Mouse (Mus musculus): Measurements from ENCODE around the gene Arsa. TPM values are rescaled to one million over a fixed set of nuclear protein-coding genes. Genes with fewer than 3 reads are reported as not detected.

Arsa gene
- polyA plus RNA-seq, 1 experiment from 2014 or later, result 12.1 TPM

DNA sequence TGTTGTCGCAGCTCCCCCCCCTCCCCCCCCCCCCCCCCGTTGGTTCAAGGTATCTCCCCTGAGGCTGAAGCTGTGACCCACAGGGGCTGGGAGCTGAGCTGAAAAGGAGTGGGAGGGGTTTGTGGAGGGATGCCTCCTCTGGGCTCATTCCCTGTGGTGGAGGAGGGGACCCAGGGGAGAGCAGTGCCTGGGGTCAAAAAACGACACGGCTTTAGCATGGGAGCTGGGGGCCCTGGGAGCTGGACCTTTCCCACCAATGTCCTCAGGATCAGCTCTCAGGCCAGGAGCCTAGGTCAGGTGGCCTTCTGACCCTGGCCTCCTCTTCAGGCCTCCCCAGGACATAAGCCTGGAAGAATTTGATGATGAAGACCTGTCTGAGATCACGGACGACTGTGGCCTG lies 22.4 kb downstream of the Arsa start:
- peaks cover 21% of the 10 kb centered on the region for H3K27me3 ChIP-seq (ENCODE audit: control insufficient read depth, insufficient read depth, low read length)
- H3K36me3 ChIP-seq (ENCODE audit: control insufficient read depth, insufficient read depth, low read length), result no peaks in the 10 kb centered on the region
- H3K4me3 ChIP-seq (ENCODE audit: low read length), result no peak overlapping the region
- peaks cover 9% of the 10 kb centered on the region; the same call in 1 of the 2 replicates for H3K4me1 ChIP-seq (ENCODE audit: control insufficient read depth, insufficient read depth, low read length)
- H3K9me3 ChIP-seq (ENCODE audit: control insufficient read depth, low read length), result no peaks in the 10 kb centered on the region
- no peak overlapping the region for H3K9ac ChIP-seq (ENCODE audit: low read depth, low read length)
- WGBS, result 24% methylated on average over 4 of the region's 6 CpGs
- no peak for ATAC-seq (ENCODE audit: low FRiP score, low TSS enrichment)
- no peak overlapping the region for H3K4me2 ChIP-seq (replicated peaks; ENCODE audit: low read depth, low read length)
- H3K27ac ChIP-seq (ENCODE audit: low read depth, low read length), result no peak overlapping the region

GRCm38 (mm10) chr15:89453865-89454478 lies 23.3 kb downstream of the Arsa start, which contains the start of gene Mapk8ip2:
Gene Mapk8ip2 (plus strand): TSS chr15:89453913.
- ATAC-seq (ENCODE audit: low FRiP score, low TSS enrichment), result peak; percentile 40
- Histone ChIP-seq H3K4me2 (replicated peaks; ENCODE audit: low read depth, low read length) (peak within 1 kb of the TSS; percentile 93), H3K27me3 (ENCODE audit: control insufficient read depth, insufficient read depth, low read length) (peaks cover 21% of the 10 kb centered on the region), H3K4me1 (ENCODE audit: control insufficient read depth, insufficient read depth, low read length) (peaks cover 9% of the 10 kb centered on the region; the same call in 1 of the 2 replicates), H3K9ac (ENCODE audit: low read depth, low read length) (peak within 1 kb of the TSS; percentile 20; the same call in 1 of the 2 replicates), H3K27ac (ENCODE audit: low read depth, low read length) (no peak within 1 kb of the TSS), H3K9me3 (ENCODE audit: control insufficient read depth, low read length) (no peaks in the 10 kb centered on the region), H3K36me3 (ENCODE audit: control insufficient read depth, insufficient read depth, low read length) (no peaks in the 10 kb centered on the region), H3K4me3 (ENCODE audit: low read length) (peak within 1 kb of the TSS; percentile 50)
- under 1% methylated on average over 53 of the region's 53 CpGs for WGBS

DNA sequence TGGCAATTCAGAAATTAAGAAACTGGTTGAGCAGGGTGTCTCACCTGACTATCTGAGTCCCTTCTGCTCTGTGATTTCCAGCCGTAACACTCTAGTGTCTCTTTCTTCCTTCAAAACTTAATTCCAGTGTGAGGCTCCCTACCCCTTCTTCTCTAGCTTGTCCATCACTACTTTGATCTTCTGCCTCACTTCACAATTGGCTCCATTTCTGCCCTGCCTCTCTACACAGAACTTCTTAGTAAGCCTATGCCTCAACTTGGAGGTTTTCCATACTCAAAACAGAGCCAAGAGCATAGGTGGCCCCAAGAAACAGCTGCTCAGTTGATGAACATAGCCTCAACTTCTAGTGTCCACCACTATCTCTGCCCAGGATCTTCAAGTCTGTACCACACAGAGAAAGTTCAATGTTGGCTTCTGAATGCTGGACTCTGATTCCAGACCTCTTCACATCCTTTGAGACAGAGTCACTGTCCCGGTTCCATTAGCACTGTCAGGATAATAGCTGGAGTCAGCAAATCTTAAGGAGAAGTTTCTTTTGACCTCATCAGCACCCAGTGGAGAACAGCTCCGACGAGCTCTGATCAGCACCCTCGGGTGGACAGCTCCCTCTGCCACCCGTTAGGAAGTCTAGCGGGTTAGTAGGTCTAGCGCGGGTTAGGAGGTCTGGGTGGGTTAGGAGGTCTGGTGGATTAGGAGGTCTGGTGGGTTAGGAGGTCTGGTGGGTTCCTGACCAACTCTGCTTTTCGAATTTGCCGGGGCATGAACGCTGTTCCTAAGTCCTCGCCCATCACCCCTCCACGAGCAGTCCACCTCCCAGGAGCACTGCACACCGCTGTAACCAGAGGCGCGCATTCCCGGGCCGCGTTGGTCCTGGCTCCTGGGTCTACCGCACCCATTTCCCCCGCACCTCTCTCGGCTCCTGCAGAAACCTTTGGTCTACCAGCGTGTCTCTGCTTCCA lies 24.0 kb downstream of the Arsa start:
- H3K9ac ChIP-seq (ENCODE audit: low read depth, low read length), result no peak overlapping the region
- H3K4me1 ChIP-seq (ENCODE audit: control insufficient read depth, insufficient read depth, low read length), result peaks cover 9% of the 10 kb centered on the region; the same call in 1 of the 2 replicates
- no peaks in the 10 kb centered on the region for H3K9me3 ChIP-seq (ENCODE audit: control insufficient read depth, low read length)
- peaks cover 21% of the 10 kb centered on the region for H3K27me3 ChIP-seq (ENCODE audit: control insufficient read depth, insufficient read depth, low read length)
- 4% methylated on average over 24 of the region's 24 CpGs for WGBS
- H3K27ac ChIP-seq (ENCODE audit: low read depth, low read length), result no peak overlapping the region
- H3K4me3 ChIP-seq (ENCODE audit: low read length), result peak overlapping the region; percentile 50
- H3K36me3 ChIP-seq (ENCODE audit: control insufficient read depth, insufficient read depth, low read length), result no peaks in the 10 kb centered on the region
- H3K4me2 ChIP-seq (replicated peaks; ENCODE audit: low read depth, low read length), result peak overlapping the region; percentile 93
- peak; percentile 80 for ATAC-seq (ENCODE audit: low FRiP score, low TSS enrichment)

DNA sequence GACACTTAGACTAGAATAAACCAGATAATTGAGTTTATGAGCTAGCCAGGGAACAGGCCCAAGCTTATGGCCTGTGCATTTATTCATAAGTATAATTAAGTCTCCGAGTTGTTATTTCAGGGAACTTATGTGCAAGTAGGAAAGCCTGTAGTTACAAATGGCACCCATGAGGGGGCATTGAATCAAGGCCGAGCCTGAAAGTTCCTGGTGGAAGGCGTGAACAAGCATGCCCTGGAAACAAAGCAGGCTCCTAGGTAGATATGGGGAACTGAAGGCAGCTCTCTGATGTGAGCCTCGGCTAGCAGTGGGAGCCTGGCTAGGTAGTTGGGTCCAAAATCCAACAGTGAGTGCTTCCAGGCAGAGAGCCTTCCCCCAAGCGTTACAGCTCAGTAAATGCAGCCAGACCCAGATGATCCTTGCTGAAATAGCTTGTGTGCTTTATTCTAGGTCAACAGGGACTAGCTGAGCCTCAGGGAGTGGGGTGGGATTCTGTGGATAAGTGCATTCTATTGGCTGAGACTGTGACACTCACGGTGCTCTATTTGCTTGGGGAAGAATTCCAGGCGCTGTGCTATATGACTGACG lies 34.6 kb downstream of the Arsa start:
- no peaks in the 10 kb centered on the region for H3K27me3 ChIP-seq (ENCODE audit: control insufficient read depth, insufficient read depth, low read length)
- no peak overlapping the region for H3K4me3 ChIP-seq (ENCODE audit: low read length)
- H3K4me1 ChIP-seq (ENCODE audit: control insufficient read depth, insufficient read depth, low read length), result no peaks in the 10 kb centered on the region
- no peak for ATAC-seq (ENCODE audit: low FRiP score, low TSS enrichment)
- H3K36me3 ChIP-seq (ENCODE audit: control insufficient read depth, insufficient read depth, low read length), result no peaks in the 10 kb centered on the region
- H3K9ac ChIP-seq (ENCODE audit: low read depth, low read length), result no peak overlapping the region
- no peak overlapping the region for H3K27ac ChIP-seq (ENCODE audit: low read depth, low read length)
- no peak overlapping the region for H3K4me2 ChIP-seq (replicated peaks; ENCODE audit: low read depth, low read length)
- 47% methylated on average over 8 of the region's 8 CpGs for WGBS
- no peaks in the 10 kb centered on the region for H3K9me3 ChIP-seq (ENCODE audit: control insufficient read depth, low read length)

- H3K4me3 ChIP-seq (ENCODE audit: low read length), result no peak overlapping the region
- no peaks in the 10 kb centered on the region for H3K9me3 ChIP-seq (ENCODE audit: control insufficient read depth, low read length)
- 84% methylated on average over 5 of the region's 5 CpGs for WGBS
- no peak overlapping the region for H3K4me2 ChIP-seq (replicated peaks; ENCODE audit: low read depth, low read length)
- no peak overlapping the region for H3K27ac ChIP-seq (ENCODE audit: low read depth, low read length)
- no peak for ATAC-seq (ENCODE audit: low FRiP score, low TSS enrichment)
- no peaks in the 10 kb centered on the region for H3K27me3 ChIP-seq (ENCODE audit: control insufficient read depth, insufficient read depth, low read length)
- no peaks in the 10 kb centered on the region for H3K36me3 ChIP-seq (ENCODE audit: control insufficient read depth, insufficient read depth, low read length)
- H3K9ac ChIP-seq (ENCODE audit: low read depth, low read length), result no peak overlapping the region
- no peaks in the 10 kb centered on the region for H3K4me1 ChIP-seq (ENCODE audit: control insufficient read depth, insufficient read depth, low read length)
Observed at GRCm38 (mm10) chr15:89435878-89436277, 41.3 kb downstream of the Arsa start.

- Histone ChIP-seq H3K9me3 (ENCODE audit: control insufficient read depth, low read length) (no peaks in the 10 kb centered on the region), H3K4me3 (ENCODE audit: low read length) (no peak overlapping the region), H3K27me3 (ENCODE audit: control insufficient read depth, insufficient read depth, low read length) (no peaks in the 10 kb centered on the region), H3K4me2 (replicated peaks; ENCODE audit: low read depth, low read length) (no peak overlapping the region), H3K36me3 (ENCODE audit: control insufficient read depth, insufficient read depth, low read length) (no peaks in the 10 kb centered on the region), H3K4me1 (ENCODE audit: control insufficient read depth, insufficient read depth, low read length) (no peaks in the 10 kb centered on the region), H3K27ac (ENCODE audit: low read depth, low read length) (no peak overlapping the region), H3K9ac (ENCODE audit: low read depth, low read length) (no peak overlapping the region)
- WGBS, result 73% methylated on average over 3 of the region's 3 CpGs
- ATAC-seq (ENCODE audit: low FRiP score, low TSS enrichment), result no peak
Observed at GRCm38 (mm10) chr15:89434136-89434535, 43.1 kb downstream of the Arsa start.

DNA sequence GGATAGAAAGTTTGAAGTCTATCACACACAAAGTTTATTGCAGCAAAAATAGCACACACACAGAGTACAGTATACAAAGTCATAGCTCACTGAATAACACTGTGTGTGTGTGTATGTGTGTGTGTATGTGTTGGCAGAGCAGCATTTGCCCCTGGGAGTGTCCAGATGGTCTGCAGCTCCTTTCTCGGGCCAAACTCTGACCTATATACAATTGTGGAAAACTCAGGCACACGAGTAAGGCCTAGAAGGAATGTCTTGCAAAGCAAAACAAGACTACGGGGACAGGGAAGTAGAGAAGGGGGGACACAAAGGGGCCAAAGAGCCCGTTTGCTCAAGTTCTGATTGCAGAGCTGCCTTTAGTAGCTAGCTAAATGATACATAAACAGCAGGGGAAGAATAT lies 44.3 kb downstream of the Arsa start:
- Histone ChIP-seq H3K27ac (ENCODE audit: low read depth, low read length) (no peak overlapping the region), H3K4me2 (replicated peaks; ENCODE audit: low read depth, low read length) (no peak overlapping the region), H3K36me3 (ENCODE audit: control insufficient read depth, insufficient read depth, low read length) (peaks cover 1% of the 10 kb centered on the region; the same call in 1 of the 2 replicates), H3K4me3 (ENCODE audit: low read length) (no peak overlapping the region), H3K9ac (ENCODE audit: low read depth, low read length) (no peak overlapping the region), H3K4me1 (ENCODE audit: control insufficient read depth, insufficient read depth, low read length) (peaks cover 4% of the 10 kb centered on the region; the same call in 1 of the 2 replicates), H3K9me3 (ENCODE audit: control insufficient read depth, low read length) (no peaks in the 10 kb centered on the region), H3K27me3 (ENCODE audit: control insufficient read depth, insufficient read depth, low read length) (no peaks in the 10 kb centered on the region)
- 80% methylated on average over 4 of the region's 4 CpGs for WGBS
- no peak for ATAC-seq (ENCODE audit: low FRiP score, low TSS enrichment)

- peaks cover 4% of the 10 kb centered on the region; the same call in 1 of the 2 replicates for H3K4me1 ChIP-seq (ENCODE audit: control insufficient read depth, insufficient read depth, low read length)
- ATAC-seq (ENCODE audit: low FRiP score, low TSS enrichment), result no peak
- no peak overlapping the region for H3K27ac ChIP-seq (ENCODE audit: low read depth, low read length)
- H3K27me3 ChIP-seq (ENCODE audit: control insufficient read depth, insufficient read depth, low read length), result no peaks in the 10 kb centered on the region
- no peaks in the 10 kb centered on the region for H3K9me3 ChIP-seq (ENCODE audit: control insufficient read depth, low read length)
- no peak overlapping the region for H3K4me2 ChIP-seq (replicated peaks; ENCODE audit: low read depth, low read length)
- WGBS, result 95% methylated on average over 6 of the region's 6 CpGs
- no peak overlapping the region for H3K4me3 ChIP-seq (ENCODE audit: low read length)
- no peak overlapping the region for H3K9ac ChIP-seq (ENCODE audit: low read depth, low read length)
- H3K36me3 ChIP-seq (ENCODE audit: control insufficient read depth, insufficient read depth, low read length), result peaks cover 11% of the 10 kb centered on the region
Observed at GRCm38 (mm10) chr15:89431806-89432205, 45.4 kb downstream of the Arsa start.
